Mouse (Mus musculus): ENCODE results near the gene Atp8a2. TPM values are rescaled to one million over a fixed set of nuclear protein-coding genes. Genes with fewer than 3 reads are reported as not detected.
"Not testable (repeated sequence)": the region's sequence is repeated elsewhere in the genome, so short reads cannot be mapped to it uniquely, and the experiment has no call there.

Atp8a2 gene
- polyA plus RNA-seq, 1 experiment from 2014 or later, result 2.5 TPM

- no peaks in the 10 kb centered on the region for H3K9me3 ChIP-seq (replicated peaks)
- WGBS, result under 1% methylated on average over 51 of the region's 51 CpGs
- peaks cover 7% of the 10 kb centered on the region; the same call in 1 of the 2 replicates for H3K36me3 ChIP-seq
- H3K4me3 ChIP-seq, result peak overlapping the region; percentile 71
- peak; percentile 76 for DNase-seq (ENCODE audit: low spot score)
- peak overlapping the region; percentile 86 for H3K27ac ChIP-seq (replicated peaks)
- peaks cover 38% of the 10 kb centered on the region for H3K4me1 ChIP-seq
- peaks cover 67% of the 10 kb centered on the region for H3K27me3 ChIP-seq (ENCODE audit: low read depth, poor library complexity, severe bottlenecking)
Observed at GRCm38 (mm10) chr14:59625806-59626364, 571.1 kb downstream of the Atp8a2 start.

- Histone ChIP-seq H3K4me1 (peaks cover 38% of the 10 kb centered on the region), H3K27me3 (ENCODE audit: low read depth, poor library complexity, severe bottlenecking) (peaks cover 67% of the 10 kb centered on the region), H3K9me3 (replicated peaks) (no peaks in the 10 kb centered on the region), H3K27ac (replicated peaks) (peak within 1 kb of the TSS; percentile 86), H3K4me3 (peak within 1 kb of the TSS; percentile 71), H3K36me3 (peaks cover 6% of the 10 kb centered on the region; the same call in 1 of the 2 replicates)
- under 1% methylated on average over 54 of the region's 65 CpGs for WGBS
- DNase-seq (ENCODE audit: low spot score), result peak; percentile 88
Observed at GRCm38 (mm10) chr14:59625158-59625805, 571.7 kb downstream of the Atp8a2 start, which contains the start of gene Shisa2. Shisa2 (plus strand) TSS chr14:59625308.

- Histone ChIP-seq H3K9me3 (replicated peaks) (no peaks in the 10 kb centered on the region), H3K27ac (replicated peaks) (no peak overlapping the region), H3K36me3 (no peaks in the 10 kb centered on the region), H3K4me1 (peaks cover 38% of the 10 kb centered on the region), H3K4me3 (no peak overlapping the region), H3K27me3 (ENCODE audit: low read depth, poor library complexity, severe bottlenecking) (peaks cover 67% of the 10 kb centered on the region)
- 42% methylated on average over 9 of the region's 9 CpGs for WGBS
- DNase-seq (ENCODE audit: low spot score), result no peak
Observed at GRCm38 (mm10) chr14:59624326-59624885, 572.6 kb downstream of the Atp8a2 start.

GRCm38 (mm10) chr14:59616802-59617201 lies 580.2 kb downstream of the Atp8a2 start:
- H3K27ac ChIP-seq (replicated peaks), result no peak overlapping the region
- WGBS, result 50% methylated on average over 7 of the region's 7 CpGs
- H3K4me1 ChIP-seq, result peaks cover 4% of the 10 kb centered on the region; the same call in 1 of the 2 replicates
- DNase-seq (ENCODE audit: low spot score), result no peak
- H3K9me3 ChIP-seq (replicated peaks), result no peaks in the 10 kb centered on the region
- no peaks in the 10 kb centered on the region for H3K36me3 ChIP-seq
- no peak overlapping the region for H3K4me3 ChIP-seq
- peaks cover 13% of the 10 kb centered on the region for H3K27me3 ChIP-seq (ENCODE audit: low read depth, poor library complexity, severe bottlenecking)

- 82% methylated on average over 3 of the region's 3 CpGs for WGBS
- H3K27me3 ChIP-seq (ENCODE audit: low read depth, poor library complexity, severe bottlenecking), result peaks cover 10% of the 10 kb centered on the region
- H3K4me3 ChIP-seq; H3K4me1 ChIP-seq; DNase-seq (ENCODE audit: low spot score); H3K9me3 ChIP-seq (replicated peaks); H3K36me3 ChIP-seq; H3K27ac ChIP-seq (replicated peaks): not testable (repeated sequence)
Observed at GRCm38 (mm10) chr14:59614149-59614548, 582.8 kb downstream of the Atp8a2 start.

GRCm38 (mm10) chr14:59612920-59613625 lies 583.9 kb downstream of the Atp8a2 start:
- WGBS, result 63% methylated on average over 14 of the region's 14 CpGs
- Histone ChIP-seq H3K27ac (replicated peaks) (no peak overlapping the region), H3K4me1 (peaks cover 4% of the 10 kb centered on the region; the same call in 1 of the 2 replicates), H3K9me3 (replicated peaks) (no peaks in the 10 kb centered on the region), H3K4me3 (no peak overlapping the region), H3K27me3 (ENCODE audit: low read depth, poor library complexity, severe bottlenecking) (peaks cover 10% of the 10 kb centered on the region), H3K36me3 (no peaks in the 10 kb centered on the region)
- DNase-seq (ENCODE audit: low spot score), result peak; percentile 53

- Histone ChIP-seq H3K36me3 (no peaks in the 10 kb centered on the region), H3K9me3 (replicated peaks) (no peaks in the 10 kb centered on the region), H3K27ac (replicated peaks) (no peak overlapping the region), H3K4me3 (no peak overlapping the region), H3K27me3 (ENCODE audit: low read depth, poor library complexity, severe bottlenecking) (no peaks in the 10 kb centered on the region), H3K4me1 (peaks cover 8% of the 10 kb centered on the region; the same call in 1 of the 2 replicates)
- 62% methylated on average over 3 of the region's 3 CpGs for WGBS
- DNase-seq (ENCODE audit: low spot score), result no peak
Observed at GRCm38 (mm10) chr14:59607021-59607420, 590.0 kb downstream of the Atp8a2 start.

- DNase-seq (ENCODE audit: low spot score), result peak; percentile 65
- Histone ChIP-seq H3K27ac (replicated peaks) (no peak overlapping the region), H3K9me3 (replicated peaks) (no peaks in the 10 kb centered on the region), H3K36me3 (no peaks in the 10 kb centered on the region), H3K27me3 (ENCODE audit: low read depth, poor library complexity, severe bottlenecking) (no peaks in the 10 kb centered on the region), H3K4me1 (peaks cover 8% of the 10 kb centered on the region; the same call in 1 of the 2 replicates), H3K4me3 (no peak overlapping the region)
- 30% methylated on average over 5 of the region's 5 CpGs for WGBS
Observed at GRCm38 (mm10) chr14:59605671-59606353, 591.2 kb downstream of the Atp8a2 start.

GRCm38 (mm10) chr14:59604002-59604645 lies 592.9 kb downstream of the Atp8a2 start:
- no peak for DNase-seq (ENCODE audit: low spot score)
- H3K4me1 ChIP-seq, result peaks cover 8% of the 10 kb centered on the region; the same call in 1 of the 2 replicates
- no peaks in the 10 kb centered on the region for H3K27me3 ChIP-seq (ENCODE audit: low read depth, poor library complexity, severe bottlenecking)
- 69% methylated on average over 5 of the region's 5 CpGs for WGBS
- H3K27ac ChIP-seq (replicated peaks), result no peak overlapping the region
- H3K9me3 ChIP-seq (replicated peaks), result no peaks in the 10 kb centered on the region
- H3K36me3 ChIP-seq, result no peaks in the 10 kb centered on the region
- H3K4me3 ChIP-seq, result no peak overlapping the region

- Histone ChIP-seq H3K27ac (replicated peaks) (peak overlapping the region; percentile 86), H3K36me3 (peaks cover 3% of the 10 kb centered on the region), H3K4me1 (peaks cover 16% of the 10 kb centered on the region), H3K4me3 (peak overlapping the region; percentile 94), H3K9me3 (replicated peaks) (no peaks in the 10 kb centered on the region), H3K27me3 (ENCODE audit: low read depth, poor library complexity, severe bottlenecking) (no peaks in the 10 kb centered on the region)
- no peak for DNase-seq (ENCODE audit: low spot score)
- 5% methylated on average over 8 of the region's 8 CpGs for WGBS
Observed at GRCm38 (mm10) chr14:59598260-59598627, 598.7 kb downstream of the Atp8a2 start.

GRCm38 (mm10) chr14:59597398-59598259 lies 599.4 kb downstream of the Atp8a2 start, which contains the start of gene Cdadc1:
Cdadc1 (minus strand) TSS chr14:59597959.
- 1% methylated on average over 47 of the region's 48 CpGs for WGBS
- peaks cover 16% of the 10 kb centered on the region for H3K4me1 ChIP-seq
- peak within 1 kb of the TSS; percentile 94 for H3K4me3 ChIP-seq
- DNase-seq (ENCODE audit: low spot score), result peak; percentile 95
- H3K27ac ChIP-seq (replicated peaks), result peak within 1 kb of the TSS; percentile 86
- no peaks in the 10 kb centered on the region for H3K9me3 ChIP-seq (replicated peaks)
- H3K27me3 ChIP-seq (ENCODE audit: low read depth, poor library complexity, severe bottlenecking), result no peaks in the 10 kb centered on the region
- peaks cover 6% of the 10 kb centered on the region for H3K36me3 ChIP-seq
